Mouse (Mus musculus): ENCODE data around the gene Cbx4. TPM values are rescaled to one million over a fixed set of nuclear protein-coding genes. Genes with fewer than 3 reads are reported as not detected.

Gene Cbx4
- polyA plus RNA-seq, 1 experiment from 2014 or later, result 9.7 TPM

DNA sequence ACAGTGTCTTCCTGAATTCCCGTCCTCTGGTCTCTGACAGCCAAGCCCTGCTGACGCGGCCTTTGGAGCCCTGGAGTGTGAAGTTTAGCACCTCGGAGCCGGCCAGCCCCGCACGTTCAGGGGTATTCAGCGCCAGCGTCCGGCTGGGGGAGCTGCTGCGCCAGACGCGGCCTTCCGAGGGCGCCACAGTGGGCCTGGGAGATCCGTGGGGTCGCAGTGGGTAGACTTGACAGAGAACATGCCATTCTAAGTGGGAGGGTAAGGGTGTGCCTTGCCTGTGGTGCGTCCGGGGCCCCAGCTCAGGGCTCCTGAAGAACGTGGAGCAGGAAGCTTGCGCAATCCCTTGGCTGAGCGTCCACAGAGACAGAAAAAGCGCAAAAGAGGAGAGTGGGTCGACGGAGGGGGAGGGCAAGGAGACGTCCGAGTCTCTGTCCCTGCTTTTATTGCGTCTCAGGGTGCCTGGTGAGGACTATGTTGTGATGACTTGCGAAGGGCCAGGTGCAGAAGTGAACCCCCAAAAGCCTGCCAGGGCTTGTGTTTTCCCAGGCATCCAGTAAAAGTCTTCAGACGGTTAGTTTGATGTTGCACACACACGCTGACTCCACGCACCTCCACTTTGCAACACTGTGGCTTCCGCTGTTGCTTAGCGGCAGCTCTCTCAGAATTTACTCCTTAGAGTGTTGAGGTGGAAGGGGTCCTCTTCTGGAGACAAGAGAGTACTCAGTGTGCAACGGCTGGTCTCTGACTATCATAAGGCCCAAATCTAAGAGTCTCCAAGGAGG lies 1.5 kb upstream of the Cbx4 start:
- Histone ChIP-seq H3K27ac (ENCODE audit: low read length) (no peak overlapping the region), H3K9ac (replicated peaks; ENCODE audit: low read depth) (no peak overlapping the region), H3K4me3 (ENCODE audit: low read depth, low read length) (no peak overlapping the region), H3K36me3 (ENCODE audit: insufficient read depth, low read length) (no peaks in the 10 kb centered on the region), H3K4me1 (ENCODE audit: insufficient read depth, low read depth, low read length) (peaks cover 52% of the 10 kb centered on the region), H3K9me3 (ENCODE audit: low read length) (no peaks in the 10 kb centered on the region), H3K27me3 (replicated peaks; ENCODE audit: insufficient read depth, low read length) (no peaks in the 10 kb centered on the region), H3K4me2 (replicated peaks; ENCODE audit: low read depth, low read length) (peak overlapping the region; percentile 79; the same call in 1 of the 2 replicates)
- 0 out of 2 replicates have a peak, but pooled peaks have one; percentile 5 for ATAC-seq
- TF ChIP-seq EP300 (IDR thresholded peaks at IDR 0.05), result no peak
- TF ChIP-seq CTCF (IDR thresholded peaks at IDR 0.05), result peak; percentile 65
- 7% methylated on average over 32 of the region's 35 CpGs for WGBS
- DNase-seq (ENCODE audit: low spot score), result peak; percentile 89

DNA sequence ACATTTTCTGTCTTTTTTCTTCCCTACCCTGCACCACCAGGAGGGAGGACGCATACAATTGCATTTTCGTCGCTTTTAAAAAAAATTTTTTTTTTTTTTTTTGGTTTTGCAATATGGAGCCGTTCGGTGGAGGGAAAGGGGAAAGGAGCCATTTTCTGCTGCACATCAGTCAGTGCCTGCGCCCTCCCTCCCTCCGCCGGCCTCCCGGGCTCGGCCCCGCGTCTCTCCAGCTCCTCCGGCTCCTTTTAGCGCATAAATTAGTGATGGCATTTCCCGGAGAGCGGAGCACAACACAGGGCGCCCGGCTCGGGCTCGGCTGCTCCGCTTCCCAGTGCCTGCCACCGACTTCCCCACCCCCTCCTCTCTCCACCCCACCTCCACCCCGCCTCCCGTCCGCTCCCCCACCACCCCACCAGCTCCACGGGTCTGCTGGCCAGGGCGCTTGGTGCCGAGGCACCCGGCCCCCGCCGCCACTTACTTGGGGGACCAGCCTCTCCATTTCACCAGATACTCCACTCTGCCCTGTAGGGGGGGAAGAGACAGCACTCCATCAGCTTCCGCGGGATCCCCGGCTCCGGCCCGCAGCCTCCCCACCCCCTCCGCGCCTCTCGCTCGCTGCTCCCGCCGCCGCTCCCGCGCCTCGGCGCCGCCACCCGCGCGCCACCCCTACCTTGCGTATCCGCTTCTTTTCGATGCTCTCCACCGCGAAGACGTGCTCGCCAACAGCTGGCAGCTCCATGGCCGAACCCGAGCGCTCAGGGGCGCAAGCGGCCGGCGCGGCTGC lies 550 bp downstream of the Cbx4 start:
- WGBS, result under 1% methylated on average over 60 of the region's 66 CpGs
- peaks cover 52% of the 10 kb centered on the region for H3K4me1 ChIP-seq (ENCODE audit: insufficient read depth, low read depth, low read length)

GRCm38 (mm10) chr11:119084446-119085278 lies 1.4 kb downstream of the Cbx4 start:
- H3K9ac ChIP-seq (replicated peaks; ENCODE audit: low read depth), result peak overlapping the region; percentile 80
- peaks cover 46% of the 10 kb centered on the region for H3K4me1 ChIP-seq (ENCODE audit: insufficient read depth, low read depth, low read length)
- ATAC-seq, result no peak
- peaks cover 13% of the 10 kb centered on the region; the same call in 1 of the 2 replicates for H3K36me3 ChIP-seq (ENCODE audit: insufficient read depth, low read length)
- H3K9me3 ChIP-seq (ENCODE audit: low read length), result no peaks in the 10 kb centered on the region
- peak overlapping the region; percentile 97 for H3K27ac ChIP-seq (ENCODE audit: low read length)
- 3% methylated on average over 18 of the region's 18 CpGs for WGBS
- DNase-seq (ENCODE audit: low spot score), result peak; percentile 76
- H3K4me2 ChIP-seq (replicated peaks; ENCODE audit: low read depth, low read length), result peak overlapping the region; percentile 79
- TF ChIP-seq EP300 (IDR thresholded peaks at IDR 0.05) (no peak; the same call in 1 of the 2 replicates), CTCF (IDR thresholded peaks at IDR 0.05) (no peak; the same call in 1 of the 2 replicates)
- H3K4me3 ChIP-seq (ENCODE audit: low read depth, low read length), result peak overlapping the region; percentile 93
- H3K27me3 ChIP-seq (replicated peaks; ENCODE audit: insufficient read depth, low read length), result no peaks in the 10 kb centered on the region

More for the DNA sequence above, 550 bp downstream of the Cbx4 start:
- peak overlapping the region; percentile 93 for H3K4me3 ChIP-seq (ENCODE audit: low read depth, low read length)
- DNase-seq (ENCODE audit: low spot score), result peak; percentile 80
- TF ChIP-seq EP300 (IDR thresholded peaks at IDR 0.05), result no peak
- H3K27ac ChIP-seq (ENCODE audit: low read length), result peak overlapping the region; percentile 97
- peak overlapping the region; percentile 80 for H3K9ac ChIP-seq (replicated peaks; ENCODE audit: low read depth)
- peaks cover 12% of the 10 kb centered on the region; the same call in 1 of the 2 replicates for H3K36me3 ChIP-seq (ENCODE audit: insufficient read depth, low read length)
- H3K4me2 ChIP-seq (replicated peaks; ENCODE audit: low read depth, low read length), result peak overlapping the region; percentile 79
- H3K9me3 ChIP-seq (ENCODE audit: low read length), result no peaks in the 10 kb centered on the region
- peak; percentile 28 for ATAC-seq
- no peaks in the 10 kb centered on the region for H3K27me3 ChIP-seq (replicated peaks; ENCODE audit: insufficient read depth, low read length)

GRCm38 (mm10) chr11:119083724-119084445 lies 2.1 kb downstream of the Cbx4 start:
- peak; percentile 10; the same call in 1 of the 2 replicates for ATAC-seq
- peaks cover 50% of the 10 kb centered on the region for H3K4me1 ChIP-seq (ENCODE audit: insufficient read depth, low read depth, low read length)
- WGBS, result 8% methylated on average over 28 of the region's 28 CpGs

More at GRCm38 (mm10) chr11:119083724-119084445, 2.1 kb downstream of the Cbx4 start:
- H3K27me3 ChIP-seq (replicated peaks; ENCODE audit: insufficient read depth, low read length), result no peaks in the 10 kb centered on the region
- no peaks in the 10 kb centered on the region for H3K9me3 ChIP-seq (ENCODE audit: low read length)
- H3K27ac ChIP-seq (ENCODE audit: low read length), result peak overlapping the region; percentile 97
- peak overlapping the region; percentile 80; the same call in 1 of the 2 replicates for H3K9ac ChIP-seq (replicated peaks; ENCODE audit: low read depth)
- peak; percentile 84 for DNase-seq (ENCODE audit: low spot score)
- TF ChIP-seq CTCF (IDR thresholded peaks at IDR 0.05) (peak; percentile 47), EP300 (IDR thresholded peaks at IDR 0.05) (0 out of 2 replicates have a peak, but pooled peaks have one; percentile 8)
- H3K4me3 ChIP-seq (ENCODE audit: low read depth, low read length), result peak overlapping the region; percentile 93
- peaks cover 13% of the 10 kb centered on the region; the same call in 1 of the 2 replicates for H3K36me3 ChIP-seq (ENCODE audit: insufficient read depth, low read length)
- H3K4me2 ChIP-seq (replicated peaks; ENCODE audit: low read depth, low read length), result peak overlapping the region; percentile 79

Measured in lung, postnatal 0 days (tissue).